Mouse (Mus musculus) kidney, embryonic 15.5 days (tissue): ENCODE measurements at regions not wholly inside any gene's neighbourhood (a gene's known extent, or its start where the extent isn't known, plus 50 kb on each side); places are given as distances from the start of the nearest gene placed in this dataset.
A peak's percentile ranks its signal among the peaks of the same experiment; 100 is the strongest.

ENCODE experiments used
- ATAC-seq: fragments of 200-750 bp; cut with Nextera tagmentation; replicated peaks from 2 replicates; pipeline ENCODE4 v1.8.0; 2017; ENCODE audit warnings: moderate TSS enrichment; ENCODE audit not compliant: low FRiP score
- H3K27ac ChIP-seq: fragments of 300-500 bp; sonication (generic); 2 replicates; pipeline ENCODE4 v1.5.1; 2015; ENCODE audit warnings: mild to moderate bottlenecking, inconsistent platforms
- H3K27me3 ChIP-seq: fragments of 300-500 bp; sonication (generic); 2 replicates; pipeline ENCODE4 v1.6.1; 2015; ENCODE audit warnings: inconsistent platforms
- H3K36me3 ChIP-seq: fragments of 300-500 bp; sonication (generic); 2 replicates; pipeline ENCODE4 v1.6.1; 2015; ENCODE audit warnings: inconsistent platforms
- H3K4me1 ChIP-seq: fragments of 300-500 bp; sonication (generic); 2 replicates; pipeline ENCODE4 v1.6.1; 2015; ENCODE audit warnings: inconsistent platforms
- H3K4me2 ChIP-seq: fragments of 300-500 bp; sonication (generic); 2 replicates; pipeline ENCODE4 v1.6.1; 2015; ENCODE audit warnings: moderate library complexity, mild to moderate bottlenecking, inconsistent platforms
- H3K4me3 ChIP-seq: fragments of 300-500 bp; sonication (generic); replicated peaks from 2 replicates; pipeline ENCODE4 v1.5.1; 2015; ENCODE audit warnings: mild to moderate bottlenecking, inconsistent platforms
- H3K9ac ChIP-seq: fragments of 300-500 bp; sonication (generic); 2 replicates; pipeline ENCODE4 v1.6.1; 2015; ENCODE audit warnings: mild to moderate bottlenecking, inconsistent platforms
- H3K9me3 ChIP-seq: fragments of 300-500 bp; sonication (generic); replicated peaks from 2 replicates; pipeline ENCODE4 v1.6.1; 2016; ENCODE audit warnings: inconsistent platforms
- WGBS: fragments of 180-500 bp; shearing (Covaris S2); methylation state at CpG from one replicate; pipeline ENCODE4 v1.1.7; 2015; ENCODE audit warnings: mixed read lengths; 5-methylcytosine and 5-hydroxymethylcytosine counted together

- no peaks in the 10 kb centered on the region for H3K4me1 ChIP-seq
- no peaks in the 10 kb centered on the region for H3K36me3 ChIP-seq
- no peak overlapping the region for H3K4me3 ChIP-seq
- no peak overlapping the region for H3K27ac ChIP-seq
- H3K27me3 ChIP-seq: no peaks in the 10 kb centered on the region
- no peaks in the 10 kb centered on the region for H3K9me3 ChIP-seq
- H3K4me2 ChIP-seq: no peak overlapping the region
- no peak overlapping the region for H3K9ac ChIP-seq
- no peak for ATAC-seq
These were observed 1258.5 kb downstream of the Tbl1xr1 start for GRCm38 (mm10) chr3:23334958-23335357.

GRCm38 (mm10) chr3:23374341-23374740 lies 1297.9 kb downstream of the Tbl1xr1 start:
- no peaks in the 10 kb centered on the region for H3K9me3 ChIP-seq
- no peaks in the 10 kb centered on the region for H3K27me3 ChIP-seq
- no peaks in the 10 kb centered on the region for H3K4me1 ChIP-seq
- no peak overlapping the region for H3K4me2 ChIP-seq
- WGBS: 71% methylated on average over 5 of the region's 5 CpGs
- H3K9ac ChIP-seq: no peak overlapping the region
- H3K36me3 ChIP-seq: no peaks in the 10 kb centered on the region
- no peak for ATAC-seq
- H3K27ac ChIP-seq: no peak overlapping the region
- H3K4me3 ChIP-seq: no peak overlapping the region

- peaks cover 3% of the 10 kb centered on the region; the same call in 1 of the 2 replicates for H3K4me1 ChIP-seq
- WGBS: 59% methylated on average over 1 of the region's 1 CpGs
- no peak overlapping the region for H3K27ac ChIP-seq
- no peak overlapping the region for H3K4me3 ChIP-seq
- H3K9me3 ChIP-seq: no peaks in the 10 kb centered on the region
- no peak overlapping the region for H3K9ac ChIP-seq
- H3K27me3 ChIP-seq: no peaks in the 10 kb centered on the region
- no peak for ATAC-seq
- H3K4me2 ChIP-seq: no peak overlapping the region
- no peaks in the 10 kb centered on the region for H3K36me3 ChIP-seq
These were observed 1328.4 kb downstream of the Tbl1xr1 start for GRCm38 (mm10) chr3:23404877-23405276.

GRCm38 (mm10) chr3:23409431-23409830 lies 1333.0 kb downstream of the Tbl1xr1 start:
- ATAC-seq: peak; percentile 97
- no peak overlapping the region for H3K27ac ChIP-seq
- no peak overlapping the region for H3K4me3 ChIP-seq
- H3K4me1 ChIP-seq: peaks cover 3% of the 10 kb centered on the region; the same call in 1 of the 2 replicates
- H3K9ac ChIP-seq: no peak overlapping the region
- H3K36me3 ChIP-seq: no peaks in the 10 kb centered on the region
- no peaks in the 10 kb centered on the region for H3K27me3 ChIP-seq
- no peak overlapping the region for H3K4me2 ChIP-seq
- no peaks in the 10 kb centered on the region for H3K9me3 ChIP-seq

GRCm38 (mm10) chr3:23426956-23427355 lies 1350.5 kb downstream of the Tbl1xr1 start:
- ATAC-seq: no peak

GRCm38 (mm10) chr3:23435016-23435415 lies 1358.6 kb downstream of the Tbl1xr1 start:
- Histone ChIP-seq H3K4me1 (no peaks in the 10 kb centered on the region), H3K27me3 (no peaks in the 10 kb centered on the region), H3K9me3 (no peaks in the 10 kb centered on the region), H3K4me2 (no peak overlapping the region), H3K27ac (no peak overlapping the region), H3K9ac (no peak overlapping the region), H3K36me3 (no peaks in the 10 kb centered on the region), H3K4me3 (no peak overlapping the region)
- ATAC-seq: no peak

More at GRCm38 (mm10) chr3:23426956-23427355, 1350.5 kb downstream of the Tbl1xr1 start:
- no peak overlapping the region for H3K4me2 ChIP-seq
- no peak overlapping the region for H3K27ac ChIP-seq
- no peaks in the 10 kb centered on the region for H3K9me3 ChIP-seq
- no peaks in the 10 kb centered on the region for H3K27me3 ChIP-seq
- H3K36me3 ChIP-seq: no peaks in the 10 kb centered on the region
- WGBS: 90% methylated on average over 3 of the region's 3 CpGs
- H3K4me3 ChIP-seq: no peak overlapping the region
- H3K9ac ChIP-seq: no peak overlapping the region
- no peaks in the 10 kb centered on the region for H3K4me1 ChIP-seq

- no peak overlapping the region for H3K4me2 ChIP-seq
- no peaks in the 10 kb centered on the region for H3K27me3 ChIP-seq
- H3K4me3 ChIP-seq: no peak overlapping the region
- no peak overlapping the region for H3K27ac ChIP-seq
- no peaks in the 10 kb centered on the region for H3K9me3 ChIP-seq
- no peak for ATAC-seq
- H3K9ac ChIP-seq: no peak overlapping the region
- H3K36me3 ChIP-seq: no peaks in the 10 kb centered on the region
- no peaks in the 10 kb centered on the region for H3K4me1 ChIP-seq
- WGBS: 84% methylated on average over 1 of the region's 1 CpGs
These were observed 1381.3 kb downstream of the Tbl1xr1 start for GRCm38 (mm10) chr3:23457720-23458119.

- Histone ChIP-seq H3K36me3 (no peaks in the 10 kb centered on the region), H3K9ac (no peak overlapping the region), H3K4me2 (no peak overlapping the region), H3K9me3 (no peaks in the 10 kb centered on the region), H3K4me1 (no peaks in the 10 kb centered on the region), H3K27ac (no peak overlapping the region), H3K27me3 (no peaks in the 10 kb centered on the region), H3K4me3 (no peak overlapping the region)
- 56% methylated on average over 1 of the region's 1 CpGs for WGBS
- no peak for ATAC-seq
These were observed 1423.4 kb downstream of the Tbl1xr1 start for GRCm38 (mm10) chr3:23499889-23500288.

GRCm38 (mm10) chr3:23547546-23547945 lies 1471.1 kb downstream of the Tbl1xr1 start:
- Histone ChIP-seq H3K36me3 (no peaks in the 10 kb centered on the region), H3K4me2 (no peak overlapping the region), H3K9ac (no peak overlapping the region), H3K9me3 (no peaks in the 10 kb centered on the region), H3K27ac (no peak overlapping the region), H3K4me1 (no peaks in the 10 kb centered on the region), H3K4me3 (no peak overlapping the region), H3K27me3 (no peaks in the 10 kb centered on the region)
- 83% methylated on average over 3 of the region's 3 CpGs for WGBS
- no peak for ATAC-seq

- H3K4me1 ChIP-seq: no peaks in the 10 kb centered on the region
- H3K9ac ChIP-seq: no peak overlapping the region
- no peaks in the 10 kb centered on the region for H3K36me3 ChIP-seq
- H3K4me2 ChIP-seq: no peak overlapping the region
- WGBS: 80% methylated on average over 2 of the region's 2 CpGs
- H3K27ac ChIP-seq: no peak overlapping the region
- H3K4me3 ChIP-seq: no peak overlapping the region
- H3K27me3 ChIP-seq: no peaks in the 10 kb centered on the region
- peaks cover 5% of the 10 kb centered on the region for H3K9me3 ChIP-seq
- no peak for ATAC-seq
These were observed 1487.9 kb downstream of the Tbl1xr1 start for GRCm38 (mm10) chr3:23564340-23564739.

- ATAC-seq: no peak
- WGBS: 95% methylated on average over 12 of the region's 12 CpGs
- Histone ChIP-seq H3K36me3 (no peaks in the 10 kb centered on the region), H3K4me2 (no peak overlapping the region), H3K4me3 (no peak overlapping the region), H3K27ac (no peak overlapping the region), H3K9ac (no peak overlapping the region), H3K27me3 (no peaks in the 10 kb centered on the region), H3K9me3 (peaks cover 14% of the 10 kb centered on the region), H3K4me1 (no peaks in the 10 kb centered on the region)
These were observed 1492.4 kb downstream of the Tbl1xr1 start for GRCm38 (mm10) chr3:23568806-23569205.

- no peak for ATAC-seq
- Histone ChIP-seq H3K36me3 (no peaks in the 10 kb centered on the region), H3K27me3 (no peaks in the 10 kb centered on the region), H3K4me2 (no peak overlapping the region), H3K27ac (no peak overlapping the region), H3K9ac (no peak overlapping the region), H3K4me1 (no peaks in the 10 kb centered on the region), H3K9me3 (no peaks in the 10 kb centered on the region), H3K4me3 (no peak overlapping the region)
- 57% methylated on average over 3 of the region's 3 CpGs for WGBS
These were observed 1516.2 kb downstream of the Tbl1xr1 start for GRCm38 (mm10) chr3:23592506-23593141.

GRCm38 (mm10) chr3:23601469-23601868 lies 1525.0 kb downstream of the Tbl1xr1 start:
- Histone ChIP-seq H3K4me1 (no peaks in the 10 kb centered on the region), H3K27ac (no peak overlapping the region), H3K4me3 (no peak overlapping the region), H3K9me3 (peaks cover 8% of the 10 kb centered on the region), H3K4me2 (no peak overlapping the region), H3K9ac (no peak overlapping the region), H3K36me3 (no peaks in the 10 kb centered on the region), H3K27me3 (no peaks in the 10 kb centered on the region)
- WGBS: 80% methylated on average over 3 of the region's 3 CpGs
- ATAC-seq: no peak
